Comparison of ENCODE assay signal across 9 mouse cellular contexts in genomic region chr9:65020128-65020527, GRCm38 (mm10). TPM values are rescaled to one million over a fixed set of nuclear protein-coding genes. Genes with fewer than 3 reads are reported as not detected.
DNase-seq lines count a peak whose midpoint lies in the region; ATAC-seq and TF ChIP-seq lines count a peak whose summit lies in the region.
"Had no signal": no experiment of that assay in that cellular context is flagged by ENCODE, and none has a peak within 500 bp of the region (broad histone marks: within the 10 kb centered on the region; RNA-seq: fewer than 3 reads in every experiment).

No protein-coding gene starts in this region.

- peak overlapping the region; percentile 97 for H3K4me3 ChIP-seq in kidney, embryonic 14.5 days (ENCODE audit: low read length)
- H3K4me3 ChIP-seq in kidney, adult 2 months (ENCODE audit: insufficient read depth, low read depth, low read length), result no peak overlapping the region
- H3K4me3 ChIP-seq in embryonic facial prominence, embryonic 15.5 days (replicated peaks), result peak overlapping the region; percentile 99
- no peak overlapping the region for H3K4me3 ChIP-seq in intestine, embryonic 15.5 days (replicated peaks)
- peak overlapping the region; percentile 100 for H3K4me3 ChIP-seq in midbrain, embryonic 16.5 days (ENCODE audit: low read depth, low read length)

- no peaks in the 10 kb centered on the region for H3K27me3 ChIP-seq in kidney, embryonic 14.5 days (ENCODE audit: control insufficient read depth, insufficient read depth, low read length)
- no peaks in the 10 kb centered on the region for H3K27me3 ChIP-seq in kidney, adult 2 months (replicated peaks; ENCODE audit: control insufficient read depth, insufficient read depth, low read length)
- no peaks in the 10 kb centered on the region for H3K27me3 ChIP-seq in embryonic facial prominence, embryonic 15.5 days
- no peaks in the 10 kb centered on the region for H3K27me3 ChIP-seq in intestine, embryonic 15.5 days (replicated peaks)
- no peaks in the 10 kb centered on the region for H3K27me3 ChIP-seq in midbrain, embryonic 16.5 days (ENCODE audit: control insufficient read depth, insufficient read depth, low read depth, low read length)

- no peak for TF ChIP-seq POLR2A in kidney, adult 2 months (IDR thresholded peaks at IDR 0.05; ENCODE audit: low read depth, low read length)

- H3K27ac ChIP-seq in kidney, embryonic 14.5 days (ENCODE audit: low read depth, low read length), result no peak overlapping the region
- no peak overlapping the region for H3K27ac ChIP-seq in kidney, adult 2 months (ENCODE audit: insufficient read depth, low read depth, low read length)
- no peak overlapping the region for H3K27ac ChIP-seq in embryonic facial prominence, embryonic 15.5 days (replicated peaks)
- H3K27ac ChIP-seq in intestine, embryonic 15.5 days, result no peak overlapping the region
- H3K27ac ChIP-seq in midbrain, embryonic 16.5 days (ENCODE audit: low read length), result no peak overlapping the region

- TF ChIP-seq CTCF in kidney, adult 2 months (conservative IDR thresholded peaks at IDR 0.05; ENCODE audit: insufficient read depth, insufficient read length, low read depth, low read length), result no peak

- no peaks in the 10 kb centered on the region for H3K9me3 ChIP-seq in kidney, embryonic 14.5 days (ENCODE audit: control insufficient read depth, low read length)
- no peaks in the 10 kb centered on the region for H3K9me3 ChIP-seq in embryonic facial prominence, embryonic 15.5 days (replicated peaks)
- no peaks in the 10 kb centered on the region for H3K9me3 ChIP-seq in intestine, embryonic 15.5 days
- H3K9me3 ChIP-seq in midbrain, embryonic 16.5 days (replicated peaks; ENCODE audit: control insufficient read depth, low read length, poor library complexity, severe bottlenecking), result no peaks in the 10 kb centered on the region

- H3K4me1 ChIP-seq in kidney, embryonic 14.5 days (ENCODE audit: control insufficient read depth, insufficient read depth, low read length), result peaks cover 17% of the 10 kb centered on the region
- H3K4me1 ChIP-seq in kidney, adult 2 months (ENCODE audit: control insufficient read depth, insufficient read depth, low read length), result peaks cover 19% of the 10 kb centered on the region; the same call in 1 of the 2 replicates
- peaks cover 53% of the 10 kb centered on the region for H3K4me1 ChIP-seq in embryonic facial prominence, embryonic 15.5 days
- peaks cover 33% of the 10 kb centered on the region for H3K4me1 ChIP-seq in intestine, embryonic 15.5 days (replicated peaks)
- peaks cover 59% of the 10 kb centered on the region for H3K4me1 ChIP-seq in midbrain, embryonic 16.5 days (ENCODE audit: control insufficient read depth, insufficient read depth, low read length)

- H3K4me2 ChIP-seq in kidney, embryonic 14.5 days (replicated peaks; ENCODE audit: low read depth, low read length), result peak overlapping the region; percentile 81; the same call in 1 of the 2 replicates
- peak overlapping the region; percentile 89 for H3K4me2 ChIP-seq in embryonic facial prominence, embryonic 15.5 days (replicated peaks)
- H3K4me2 ChIP-seq in intestine, embryonic 15.5 days (replicated peaks), result peak overlapping the region; percentile 84
- peak overlapping the region; percentile 90 for H3K4me2 ChIP-seq in midbrain, embryonic 16.5 days (ENCODE audit: low read length)

- ATAC-seq in kidney, embryonic 14.5 days (ENCODE audit: low FRiP score, low TSS enrichment), result no peak
- ATAC-seq in embryonic facial prominence, embryonic 15.5 days (ENCODE audit: insufficient number of reproducible peaks, low FRiP score, low TSS enrichment, low read depth), result no peak
- ATAC-seq in intestine, embryonic 15.5 days, result no peak
- no peak for ATAC-seq in midbrain, embryonic 16.5 days

- H3K9ac ChIP-seq in kidney, embryonic 14.5 days (ENCODE audit: low read depth, low read length), result no peak overlapping the region
- H3K9ac ChIP-seq in embryonic facial prominence, embryonic 15.5 days, result no peak overlapping the region
- H3K9ac ChIP-seq in intestine, embryonic 15.5 days, result no peak overlapping the region
- peak overlapping the region; percentile 99; the same call in 1 of the 2 replicates for H3K9ac ChIP-seq in midbrain, embryonic 16.5 days (ENCODE audit: low read depth, low read length)

- H3K36me3 ChIP-seq in kidney, embryonic 14.5 days (ENCODE audit: control insufficient read depth, insufficient read depth, low read length), result no peaks in the 10 kb centered on the region
- H3K36me3 ChIP-seq in kidney, adult 2 months (ENCODE audit: control insufficient read depth, insufficient read depth, low read length), result no peaks in the 10 kb centered on the region
- H3K36me3 ChIP-seq in embryonic facial prominence, embryonic 15.5 days, result no peaks in the 10 kb centered on the region
- no peaks in the 10 kb centered on the region for H3K36me3 ChIP-seq in intestine, embryonic 15.5 days
- no peaks in the 10 kb centered on the region for H3K36me3 ChIP-seq in midbrain, embryonic 16.5 days (ENCODE audit: control insufficient read depth, insufficient read depth, low read length)

- DNase-seq in kidney, adult 2 months, result no peak
- DNase-seq in gastrocnemius, postnatal 4 days (ENCODE audit: low spot score in 2 of 2), result no peak
- no peak for DNase-seq in cerebellum, adult 11 months
- DNase-seq in thymus, adult 18-20 months, result no peak
- DNase-seq: lung, postnatal 4 days had no signal

- 70% methylated on average over 4 of the region's 4 CpGs for WGBS in kidney, embryonic 14.5 days
- WGBS in kidney, adult 2 months, result 80% methylated on average over 4 of the region's 4 CpGs
- WGBS in embryonic facial prominence, embryonic 15.5 days, result 70% methylated on average over 4 of the region's 4 CpGs
- 64% methylated on average over 4 of the region's 4 CpGs for WGBS in intestine, embryonic 15.5 days
- WGBS in midbrain, embryonic 16.5 days, result 77% methylated on average over 4 of the region's 4 CpGs

RNA-seq across cellular contexts. Expression of gene Hacd3, which starts 1.4 kb away (rescaled TPM):
- polyA plus RNA-seq in kidney, embryonic 14.5 days (2014; fragmentation: Nextera tagmentation; extraction: Ambion mirVana), result 45.6 and 85.6 TPM in 2 replicates
- 36.9 and 37.5 TPM in 2 replicates for polyA plus RNA-seq in kidney, adult 2 months (2012; rRNA removed)
- 77.5 and 78.5 TPM in 2 replicates for polyA plus RNA-seq in embryonic facial prominence, embryonic 15.5 days (2015; fragmentation: Nextera tagmentation; extraction: Ambion mirVana)
- polyA plus RNA-seq in intestine, embryonic 15.5 days (2015; fragmentation: Nextera tagmentation; extraction: Ambion mirVana), result 85.5 and 90.2 TPM in 2 replicates
- 241 and 246 TPM in 2 replicates for polyA plus RNA-seq in midbrain, embryonic 16.5 days (2015; fragmentation: Nextera tagmentation; extraction: Ambion mirVana)
- total RNA-seq in gastrocnemius, postnatal 4 days (2021), result 10 to 100 TPM; 18.2 to 20.1 TPM

RNA-seq across cellular contexts. Expression of gene Dpp8, which starts 12.1 kb away (rescaled TPM):
- polyA plus RNA-seq in kidney, embryonic 14.5 days (2014; fragmentation: Nextera tagmentation; extraction: Ambion mirVana), result 20.7 and 29.9 TPM in 2 replicates
- 41.6 and 45.3 TPM in 2 replicates for polyA plus RNA-seq in kidney, adult 2 months (2012; rRNA removed)
- polyA plus RNA-seq in embryonic facial prominence, embryonic 15.5 days (2015; fragmentation: Nextera tagmentation; extraction: Ambion mirVana), result 34.3 and 35.0 TPM in 2 replicates
- polyA plus RNA-seq in intestine, embryonic 15.5 days (2015; fragmentation: Nextera tagmentation; extraction: Ambion mirVana), result 33.1 TPM in 2 replicates
- polyA plus RNA-seq in midbrain, embryonic 16.5 days (2015; fragmentation: Nextera tagmentation; extraction: Ambion mirVana), result 39.3 and 42.7 TPM in 2 replicates
- 100 to 1,000 TPM in 1 of 2 experiments, 10 to 100 TPM in 1; 85.3 to 103 TPM for total RNA-seq in gastrocnemius, postnatal 4 days (2021)

RNA-seq across cellular contexts. Expression of gene Ints14, which starts 59.4 kb away (rescaled TPM):
- 41.4 and 71.6 TPM in 2 replicates for polyA plus RNA-seq in kidney, embryonic 14.5 days (2014; fragmentation: Nextera tagmentation; extraction: Ambion mirVana)
- polyA plus RNA-seq in kidney, adult 2 months (2012; rRNA removed), result 16.5 and 17.3 TPM in 2 replicates
- 44.5 and 45.2 TPM in 2 replicates for polyA plus RNA-seq in embryonic facial prominence, embryonic 15.5 days (2015; fragmentation: Nextera tagmentation; extraction: Ambion mirVana)
- 48.4 and 53.2 TPM in 2 replicates for polyA plus RNA-seq in intestine, embryonic 15.5 days (2015; fragmentation: Nextera tagmentation; extraction: Ambion mirVana)
- polyA plus RNA-seq in midbrain, embryonic 16.5 days (2015; fragmentation: Nextera tagmentation; extraction: Ambion mirVana), result 35.1 and 37.1 TPM in 2 replicates
- total RNA-seq in gastrocnemius, postnatal 4 days (2021), result 10 to 100 TPM; 23.9 to 26.5 TPM

Comparison
In these comparisons a context has a peak if more than half of its experiments do, and no peak if none do; other contexts are left out.
1. H3K4me3 ChIP-seq: peak in kidney, embryonic 14.5 days (single experiment), embryonic facial prominence, embryonic 15.5 days (single experiment) and midbrain, embryonic 16.5 days (single experiment); none in kidney, adult 2 months (single experiment) and intestine, embryonic 15.5 days (single experiment).
2. Peak in every context shown above with its lines, with median percentiles within 50 percentile points of each other: H3K4me2 ChIP-seq.